Mouse (Mus musculus): ENCODE data around the gene Pex10.

The Pex10 gene

GRCm38 (mm10) chr4:155066834-155067522 lies at the start of gene Pex10:
Pex10 (plus strand) TSS chr4:155067016.
- peak; percentile 59 for DNase-seq (ENCODE audit: extremely low read depth, low read depth, low spot score)

- DNase-seq (ENCODE audit: extremely low read depth, low read depth, low spot score) = no peak
These were observed 49.5 kb upstream of the Pex10 start for GRCm38 (mm10) chr4:155017253-155017878.

GRCm38 (mm10) chr4:155018066-155018465 lies 48.8 kb upstream of the Pex10 start:
- no peak for DNase-seq (ENCODE audit: extremely low read depth, low read depth, low spot score)

GRCm38 (mm10) chr4:155018601-155019335 lies 48.0 kb upstream of the Pex10 start:
- DNase-seq (ENCODE audit: extremely low read depth, low read depth, low spot score) = no peak

GRCm38 (mm10) chr4:155019336-155019847 lies 47.4 kb upstream of the Pex10 start:
- no peak for DNase-seq (ENCODE audit: extremely low read depth, low read depth, low spot score)

- DNase-seq (ENCODE audit: extremely low read depth, low read depth, low spot score) = no peak
These were observed 46.7 kb upstream of the Pex10 start for GRCm38 (mm10) chr4:155020141-155020540.

- DNase-seq (ENCODE audit: extremely low read depth, low read depth, low spot score) = no peak
These were observed 46.0 kb upstream of the Pex10 start for GRCm38 (mm10) chr4:155020813-155021212.

GRCm38 (mm10) chr4:155022228-155022855 lies 44.5 kb upstream of the Pex10 start:
- DNase-seq (ENCODE audit: extremely low read depth, low read depth, low spot score) = no peak

- no peak for DNase-seq (ENCODE audit: extremely low read depth, low read depth, low spot score)
These were observed 42.4 kb upstream of the Pex10 start for GRCm38 (mm10) chr4:155024170-155025010.

GRCm38 (mm10) chr4:155033115-155033514 lies 33.7 kb upstream of the Pex10 start:
- no peak for DNase-seq (ENCODE audit: extremely low read depth, low read depth, low spot score)

- no peak for DNase-seq (ENCODE audit: extremely low read depth, low read depth, low spot score)
These were observed 32.6 kb upstream of the Pex10 start for GRCm38 (mm10) chr4:155034202-155034601.

GRCm38 (mm10) chr4:155034787-155035186 lies 32.0 kb upstream of the Pex10 start:
- DNase-seq (ENCODE audit: extremely low read depth, low read depth, low spot score) = no peak

GRCm38 (mm10) chr4:155040197-155040596 lies 26.6 kb upstream of the Pex10 start:
- DNase-seq (ENCODE audit: extremely low read depth, low read depth, low spot score) = no peak

- DNase-seq (ENCODE audit: extremely low read depth, low read depth, low spot score) = no peak
These were observed 26.1 kb upstream of the Pex10 start for GRCm38 (mm10) chr4:155040696-155041095.

- no peak for DNase-seq (ENCODE audit: extremely low read depth, low read depth, low spot score)
These were observed 24.1 kb upstream of the Pex10 start for GRCm38 (mm10) chr4:155042606-155043288.

GRCm38 (mm10) chr4:155043289-155043625 lies 23.6 kb upstream of the Pex10 start:
- DNase-seq (ENCODE audit: extremely low read depth, low read depth, low spot score) = no peak

GRCm38 (mm10) chr4:155046636-155047035 lies 20.2 kb upstream of the Pex10 start:
- no peak for DNase-seq (ENCODE audit: extremely low read depth, low read depth, low spot score)

- DNase-seq (ENCODE audit: extremely low read depth, low read depth, low spot score) = no peak
These were observed 16.7 kb upstream of the Pex10 start for GRCm38 (mm10) chr4:155050116-155050515.

- no peak for DNase-seq (ENCODE audit: extremely low read depth, low read depth, low spot score)
These were observed 10.1 kb upstream of the Pex10 start, which contains the start of gene Plch2 for GRCm38 (mm10) chr4:155056724-155057123. Plch2 (minus strand) TSS chr4:155056784.

- DNase-seq (ENCODE audit: extremely low read depth, low read depth, low spot score) = no peak
These were observed 8.5 kb upstream of the Pex10 start for GRCm38 (mm10) chr4:155058325-155058724.
